Mouse (Mus musculus) c-Kit-positive CD71-negative TER-119-negative erythroid progenitor cells, embryonic 14.5 days (primary cell): ENCODE measurements around the gene Scap.
"Not testable (repeated sequence)": the region's sequence is repeated elsewhere in the genome, so short reads cannot be mapped to it uniquely, and the experiment has no call there.

Source experiments
- DNase-seq: peaks from one replicate; pipeline ENCODE4 v3.0.0-alpha.2; 2013; ENCODE audit warnings: low read depth

Gene Scap

DNA sequence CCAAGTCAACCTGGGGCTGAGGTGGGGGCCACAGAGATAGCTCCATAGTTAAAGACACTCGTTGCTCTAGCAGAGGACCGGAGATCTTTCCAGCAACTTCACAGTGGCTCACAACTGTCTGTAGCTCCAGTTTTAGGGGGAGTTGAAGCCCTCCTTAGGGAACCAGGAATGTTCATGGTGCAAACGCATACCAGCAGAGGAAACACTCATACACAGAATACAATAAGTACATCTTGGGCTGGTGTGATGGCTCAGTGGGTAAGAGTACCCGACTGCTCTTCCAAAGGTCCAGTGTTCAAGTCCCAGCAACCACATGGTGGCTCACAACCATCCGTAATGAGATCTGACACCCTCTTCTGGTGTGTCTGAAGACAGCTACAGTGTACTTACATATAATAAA, 2.2 kb upstream of the Scap start:
- DNase-seq = not testable (repeated sequence)

DNA sequence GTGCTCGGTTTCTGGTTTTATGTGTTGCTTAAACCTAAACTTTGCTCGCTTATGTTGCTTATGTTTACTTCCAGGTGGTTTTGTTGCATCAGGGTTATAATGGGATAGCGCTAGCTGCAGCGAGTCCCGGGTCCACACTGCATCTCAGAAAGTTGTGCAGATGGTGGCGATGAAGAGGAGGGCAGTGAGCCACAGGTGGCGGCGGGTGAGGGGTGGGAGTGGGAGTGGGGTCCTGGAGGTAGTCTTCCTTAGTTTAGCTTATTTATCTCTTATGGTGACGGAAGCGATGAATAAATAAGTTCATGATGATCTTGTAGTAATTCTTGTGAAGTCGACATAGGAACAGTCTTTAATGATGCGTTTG, 790 bp downstream of the Scap start:
- DNase-seq = no peak

DNA sequence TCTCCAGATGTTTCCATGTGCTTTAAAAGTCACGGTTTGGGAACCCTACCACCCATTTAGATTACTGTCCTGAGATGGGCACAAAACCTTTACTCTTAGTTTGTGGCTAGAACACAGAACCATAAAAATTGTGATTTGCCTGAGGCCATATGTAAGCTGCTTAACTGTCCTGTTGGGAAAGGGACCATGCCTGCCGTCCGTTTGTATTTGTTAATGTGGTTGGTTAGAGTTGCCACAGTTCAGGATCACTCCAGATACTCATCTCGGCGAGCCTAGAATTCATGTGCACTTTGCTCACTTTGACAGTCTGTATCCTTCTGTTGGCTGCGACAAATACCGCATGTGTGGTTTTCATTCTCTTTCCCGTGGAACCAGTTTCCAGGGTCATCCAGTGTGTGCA, 1.8 kb downstream of the Scap start:
- DNase-seq = no peak

DNA sequence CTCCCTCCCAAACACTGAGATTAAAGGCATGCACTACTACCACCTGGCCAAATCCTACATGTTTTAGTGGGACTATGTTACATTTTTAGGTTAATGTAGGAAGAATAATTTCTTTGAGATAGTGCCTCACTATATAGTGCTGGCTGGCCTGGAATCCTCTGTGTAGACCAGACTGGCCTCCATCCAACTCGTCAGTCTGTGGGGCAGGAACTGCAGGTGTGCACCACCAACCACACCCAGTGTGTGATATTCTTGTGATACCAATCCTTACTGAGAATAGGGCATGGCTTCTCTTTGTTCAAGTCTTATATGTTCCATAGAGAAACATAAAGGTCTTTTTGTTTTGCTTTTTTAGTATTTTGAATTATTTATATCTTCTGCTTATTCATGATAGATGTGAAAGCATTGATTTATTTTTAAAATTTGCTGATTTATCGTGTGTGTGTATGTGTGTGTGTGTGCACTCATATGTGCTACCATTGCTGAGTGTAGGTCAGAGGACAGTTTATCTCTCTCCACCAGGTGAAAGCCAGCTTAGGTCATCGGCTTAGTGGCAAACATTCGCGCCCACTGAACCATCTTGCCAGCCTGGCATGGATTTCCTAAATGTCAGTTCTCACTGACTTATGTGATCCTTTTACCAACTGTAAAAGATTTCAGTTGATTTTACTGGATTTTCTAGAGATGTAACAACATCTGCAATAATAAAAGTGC, 7.1 kb downstream of the Scap start:
- DNase-seq = no peak

DNA sequence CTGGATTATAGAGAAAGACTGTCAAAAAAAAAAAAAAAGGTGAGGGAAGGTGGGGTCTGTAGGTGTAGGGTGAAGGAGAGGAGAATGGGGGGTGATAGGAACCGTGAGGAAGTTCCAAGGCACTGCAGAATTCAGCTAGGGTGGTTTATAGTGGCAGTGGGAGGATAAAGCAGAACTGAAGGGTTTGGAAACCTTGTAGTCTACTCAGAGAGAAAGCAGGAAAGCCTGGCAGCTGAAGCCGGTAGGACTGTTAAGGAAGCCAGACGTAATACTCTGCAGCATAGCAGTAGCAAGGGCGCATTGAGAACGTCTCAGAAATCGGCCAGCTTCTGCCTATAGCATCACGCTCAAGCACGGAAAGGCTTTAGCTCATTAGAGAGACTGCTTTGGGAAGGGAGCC, 8.9 kb downstream of the Scap start:
- no peak for DNase-seq

DNA sequence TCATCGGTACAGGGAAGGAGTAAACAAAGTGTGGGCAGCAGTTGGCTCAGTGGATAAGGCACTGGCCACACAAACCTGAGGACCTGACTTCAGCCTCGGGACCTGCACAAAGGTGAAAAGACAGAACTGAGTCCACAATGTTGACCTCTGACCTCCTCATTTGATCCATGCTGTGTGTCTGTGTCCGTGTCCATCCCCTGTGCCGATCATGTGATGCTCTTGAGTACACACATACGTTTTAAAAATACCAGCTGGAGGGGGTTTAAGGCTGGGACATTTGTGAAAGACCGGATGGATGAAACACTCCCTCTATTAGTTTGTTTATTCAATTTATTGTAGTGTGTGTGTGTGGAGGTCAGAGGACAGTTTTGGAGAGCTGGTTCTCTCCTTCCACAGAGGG, 10.7 kb downstream of the Scap start:
- DNase-seq = no peak

DNA sequence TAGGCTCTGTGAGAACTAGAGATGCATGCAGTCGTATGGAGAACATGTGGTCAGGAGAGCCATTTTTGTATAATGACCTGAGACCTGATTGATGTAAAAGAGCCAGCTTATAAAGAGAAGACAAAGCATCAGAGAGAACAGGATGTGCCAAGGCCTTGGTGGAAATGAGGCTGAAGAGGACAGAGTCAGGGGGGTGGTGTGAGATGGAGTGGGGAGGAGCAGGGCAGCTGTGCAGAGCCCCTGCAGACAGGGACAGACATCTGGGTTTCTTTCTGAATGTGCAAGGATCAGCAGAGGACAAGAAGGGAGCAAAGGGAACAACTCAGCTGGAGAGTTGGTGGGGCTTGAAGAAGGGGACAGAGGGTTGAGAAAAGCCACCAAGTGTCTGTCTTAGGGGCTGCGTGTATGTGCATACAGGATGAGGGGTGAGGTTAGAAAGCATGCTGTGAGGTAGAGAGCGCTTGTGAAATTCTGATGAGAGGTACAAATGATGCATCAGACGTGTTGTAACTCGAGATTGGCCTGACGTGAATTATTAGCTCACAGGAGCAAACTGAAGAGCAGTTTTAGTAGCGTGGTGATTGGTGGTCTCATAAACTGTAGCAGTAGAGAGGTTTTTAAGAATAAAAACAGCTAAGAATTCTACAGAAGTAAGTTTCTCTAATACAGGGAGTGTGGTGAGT, 12.1 kb downstream of the Scap start:
- DNase-seq = no peak

DNA sequence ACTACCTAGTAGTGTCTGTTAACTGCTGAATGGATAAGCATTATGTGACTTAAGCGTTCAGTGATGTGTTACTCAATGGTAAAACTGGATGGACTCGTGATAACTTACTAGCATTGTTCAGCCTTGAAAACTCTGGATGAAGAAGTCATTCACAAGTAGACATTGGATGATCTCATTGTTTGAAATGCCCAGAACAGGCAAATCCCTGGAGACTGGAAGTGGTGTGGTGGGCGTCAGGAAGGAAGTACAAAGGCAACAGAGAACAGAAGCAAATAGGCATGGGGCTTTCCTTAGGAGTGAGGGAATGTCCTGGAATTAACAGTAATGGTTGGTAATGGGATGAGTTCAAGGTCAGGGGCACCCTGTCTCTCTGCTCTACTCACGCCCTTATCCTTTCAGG, 15.8 kb downstream of the Scap start:
- no peak for DNase-seq

DNA sequence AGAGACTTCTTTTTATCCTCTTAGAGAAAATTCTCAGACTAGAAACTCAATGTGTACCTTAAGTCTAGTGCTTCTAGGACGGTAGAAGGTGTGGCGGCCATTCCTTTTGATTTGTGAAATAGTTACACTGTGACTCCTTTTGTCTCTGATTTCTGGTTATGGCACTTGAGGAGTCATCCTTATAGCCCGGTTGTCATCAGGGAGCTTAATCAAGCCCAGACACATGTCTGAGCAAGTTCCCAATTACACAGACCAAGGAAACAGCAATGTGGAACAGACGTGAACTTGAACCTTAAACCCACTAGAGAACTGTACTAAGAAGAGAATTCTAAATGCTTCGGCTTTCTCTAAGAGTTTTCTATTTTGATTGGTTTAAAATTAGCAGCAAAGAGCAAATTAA, 17.1 kb downstream of the Scap start:
- no peak for DNase-seq

DNA sequence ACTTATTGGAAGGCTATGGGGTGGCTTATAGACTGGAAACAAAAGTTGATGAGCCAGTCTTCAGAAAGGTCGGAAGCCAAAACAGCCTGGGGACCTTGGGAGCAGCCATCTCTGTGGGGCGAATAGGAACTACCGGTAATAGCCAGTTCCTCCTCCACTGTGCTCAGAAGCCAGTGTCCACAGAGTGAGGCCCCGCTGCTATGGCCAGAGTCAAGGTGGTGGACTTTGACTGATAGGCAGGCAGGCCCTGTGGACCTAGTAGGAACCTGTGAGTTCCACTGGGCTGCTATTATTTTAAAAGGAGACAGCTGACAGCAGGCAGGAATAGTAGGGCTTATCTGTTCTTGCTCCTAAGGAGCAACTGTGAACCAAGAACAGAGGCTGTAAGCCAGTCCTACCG, 17.5 kb downstream of the Scap start:
- no peak for DNase-seq

DNA sequence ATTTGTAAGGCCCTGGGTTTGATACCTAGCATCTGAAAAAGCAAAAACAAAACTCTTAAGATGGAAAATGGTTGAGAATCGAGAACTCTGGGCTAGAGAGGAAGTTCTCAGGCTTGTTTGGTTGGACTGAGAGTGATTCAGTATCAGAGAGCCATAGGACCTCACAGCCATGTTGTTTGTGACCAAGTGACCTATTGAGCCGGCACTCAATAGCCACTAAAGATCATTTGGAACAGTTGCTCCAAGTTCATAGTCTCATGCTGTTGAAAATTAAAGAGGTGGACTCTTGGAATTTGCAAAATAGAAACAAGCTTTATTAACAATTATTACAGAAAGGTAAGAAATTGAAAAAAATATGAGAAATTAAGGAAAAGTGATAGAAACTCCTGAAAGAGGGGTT, 18.3 kb downstream of the Scap start:
- no peak for DNase-seq

DNA sequence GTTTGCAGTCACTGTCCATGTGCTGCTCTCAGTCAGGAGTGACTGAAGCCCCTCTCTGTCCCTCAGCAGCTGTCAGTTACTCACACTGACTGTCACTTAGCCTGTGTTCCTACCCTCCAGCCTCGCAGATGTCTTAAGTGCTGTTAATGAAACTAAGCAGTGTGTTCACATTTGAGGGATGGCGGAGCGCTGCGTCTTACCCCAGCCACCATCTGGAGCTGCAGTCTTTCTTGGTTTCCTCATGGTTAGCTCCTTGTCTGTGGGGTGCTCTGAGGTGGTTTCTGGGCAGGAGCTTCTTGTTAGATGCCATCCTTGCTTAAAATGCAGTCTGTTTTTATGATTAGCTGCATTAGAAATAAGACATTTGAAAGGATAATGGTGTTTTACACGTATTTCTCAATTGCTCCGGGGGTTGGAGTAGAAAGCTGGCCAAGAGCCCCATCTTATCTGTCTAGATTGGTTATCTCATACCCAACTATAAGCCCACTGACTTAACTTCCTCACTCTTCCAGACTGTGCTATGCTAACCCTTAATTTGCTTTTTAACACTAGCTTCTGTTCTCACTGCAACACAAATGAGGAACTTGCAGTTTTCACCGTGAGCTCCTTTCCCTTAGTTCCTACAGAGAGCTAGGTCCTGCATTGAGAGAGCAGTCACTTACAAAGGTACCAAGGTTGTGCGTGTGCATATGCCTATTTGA, 19.0 kb downstream of the Scap start:
- no peak for DNase-seq

DNA sequence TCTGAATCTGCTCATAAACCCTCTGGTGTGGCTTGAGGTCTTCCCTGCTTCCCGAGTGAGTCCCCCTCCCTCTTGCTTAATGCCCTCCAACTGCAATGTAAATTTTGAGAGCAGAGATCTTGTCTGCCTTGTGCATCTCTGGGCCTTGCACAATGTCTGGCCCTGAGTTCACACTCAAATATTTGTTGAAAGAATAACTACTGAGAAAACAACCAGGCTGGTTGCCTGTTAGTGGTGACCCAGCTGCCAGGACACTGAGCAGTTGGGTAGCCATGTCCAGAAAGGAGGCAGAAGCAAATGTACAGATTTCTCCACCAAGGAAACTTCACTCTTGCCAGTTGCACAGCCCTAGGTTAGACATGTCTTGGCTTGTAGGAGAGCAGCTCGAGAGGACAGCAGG, 25.3 kb downstream of the Scap start:
- no peak for DNase-seq

DNA sequence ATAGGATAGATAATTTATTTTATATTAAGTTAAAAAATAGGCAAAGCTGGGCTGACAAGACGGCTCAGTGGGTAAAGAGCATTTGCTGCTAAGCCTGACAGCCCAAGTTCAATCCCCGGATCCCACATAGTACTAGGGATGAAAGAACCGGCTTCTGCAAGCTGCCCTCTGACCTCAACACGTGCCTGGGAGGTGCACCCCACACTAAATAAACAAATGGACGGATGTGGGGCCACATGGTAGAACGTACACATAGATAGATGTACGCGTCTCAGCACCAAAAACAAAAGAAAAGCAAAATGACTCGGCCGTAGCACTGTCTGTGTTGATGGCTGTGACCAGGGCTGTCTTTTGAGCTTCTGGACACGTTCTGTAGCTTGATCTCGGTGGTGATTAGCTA, 28.2 kb downstream of the Scap start:
- DNase-seq = no peak

DNA sequence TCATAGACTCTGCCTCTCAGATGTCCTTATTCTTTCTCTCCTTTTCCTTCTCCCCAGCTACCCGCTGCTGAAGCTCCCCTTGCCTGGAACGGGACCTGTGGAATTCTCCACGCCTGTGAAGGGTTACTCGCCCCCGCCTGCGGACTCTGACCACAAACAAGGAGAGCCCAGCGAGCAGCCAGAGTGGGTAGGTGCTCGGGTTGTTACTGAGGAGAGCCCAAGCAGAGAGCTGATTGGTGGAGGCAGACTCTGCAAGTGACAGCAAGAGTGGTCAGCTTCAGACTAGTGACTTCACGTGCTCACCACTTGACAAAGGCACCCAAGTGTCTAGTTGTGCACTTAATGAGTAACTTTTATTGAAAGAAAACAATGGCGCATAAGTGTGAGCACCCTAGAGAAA, 29.2 kb downstream of the Scap start:
- DNase-seq = no peak

DNA sequence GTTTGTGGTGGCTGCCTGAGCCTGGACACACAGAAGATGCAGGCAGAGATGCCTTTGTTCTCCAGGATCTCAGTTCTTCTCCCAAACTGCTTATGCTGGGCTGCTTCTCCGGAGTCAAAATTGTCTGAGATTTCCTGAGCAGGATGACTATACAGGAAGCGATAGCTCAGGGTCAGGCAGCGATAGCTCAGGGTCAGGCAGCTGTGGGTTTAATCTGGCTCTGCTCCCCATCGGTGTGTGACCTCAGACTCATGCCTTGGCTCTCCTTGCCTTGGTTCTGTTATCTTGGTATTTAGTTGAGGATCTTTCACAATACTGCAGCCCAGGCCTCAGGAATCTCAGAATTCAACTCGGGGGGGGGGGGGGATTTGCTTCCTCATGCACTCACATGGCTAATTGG, 33.7 kb downstream of the Scap start:
- DNase-seq = no peak

DNA sequence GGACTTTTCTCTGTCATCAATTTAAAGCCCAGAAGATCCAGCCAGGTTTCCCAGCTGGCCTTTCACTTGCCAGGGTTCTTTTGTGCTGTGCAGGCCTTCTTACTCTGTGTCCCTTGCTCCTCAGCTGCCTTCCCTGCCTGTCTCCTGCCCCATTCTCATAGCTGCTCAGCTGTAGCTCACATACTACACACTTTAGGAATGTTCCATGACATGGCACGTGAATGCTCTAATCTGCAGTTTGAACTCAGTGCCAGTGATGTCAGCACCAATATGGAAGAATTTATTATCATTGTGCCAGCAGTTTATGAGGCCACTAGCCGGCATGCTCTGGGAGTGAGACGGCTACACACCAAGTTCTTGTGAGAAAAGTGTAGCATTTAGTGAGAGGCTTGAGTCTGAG, 36.8 kb downstream of the Scap start:
- no peak for DNase-seq

DNA sequence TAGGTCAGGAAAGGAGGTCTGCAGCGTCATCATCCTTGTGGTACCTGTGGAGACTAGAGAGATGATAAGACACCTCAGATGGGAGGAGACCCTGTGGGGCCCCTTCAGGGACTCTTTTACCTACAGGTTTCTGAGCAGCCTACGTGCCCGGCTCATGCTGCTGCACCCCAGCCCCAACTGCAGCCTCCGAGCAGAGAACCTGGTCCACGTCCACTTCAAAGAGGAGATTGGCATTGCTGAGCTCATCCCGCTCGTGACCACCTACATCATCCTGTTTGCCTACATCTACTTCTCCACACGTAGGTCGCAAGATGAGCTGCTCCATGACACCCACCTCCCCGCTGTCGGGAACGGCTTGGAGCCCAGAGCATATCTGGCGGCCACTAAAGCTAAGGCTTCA, 40.8 kb downstream of the Scap start:
- no peak for DNase-seq

DNA sequence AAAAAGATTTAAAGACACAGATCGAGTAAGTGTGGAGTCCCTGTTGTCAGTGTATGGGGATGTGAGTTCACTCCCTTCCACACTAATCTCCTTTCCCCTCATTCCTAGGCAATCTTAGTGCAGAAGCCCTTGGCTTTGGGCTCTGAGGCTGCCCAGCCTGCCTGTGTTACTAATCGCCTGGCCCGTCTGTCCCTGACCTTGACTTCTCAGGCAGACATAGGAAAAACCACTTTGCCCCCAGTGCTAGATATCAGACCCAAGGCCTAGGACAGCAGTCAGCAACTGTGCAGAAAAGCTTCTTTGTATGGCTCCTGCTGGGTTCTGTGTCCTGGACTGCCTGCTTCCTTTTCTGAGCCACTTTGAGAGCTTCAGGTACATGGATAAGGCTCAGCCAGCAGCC, 42.6 kb downstream of the Scap start:
- DNase-seq = no peak

DNA sequence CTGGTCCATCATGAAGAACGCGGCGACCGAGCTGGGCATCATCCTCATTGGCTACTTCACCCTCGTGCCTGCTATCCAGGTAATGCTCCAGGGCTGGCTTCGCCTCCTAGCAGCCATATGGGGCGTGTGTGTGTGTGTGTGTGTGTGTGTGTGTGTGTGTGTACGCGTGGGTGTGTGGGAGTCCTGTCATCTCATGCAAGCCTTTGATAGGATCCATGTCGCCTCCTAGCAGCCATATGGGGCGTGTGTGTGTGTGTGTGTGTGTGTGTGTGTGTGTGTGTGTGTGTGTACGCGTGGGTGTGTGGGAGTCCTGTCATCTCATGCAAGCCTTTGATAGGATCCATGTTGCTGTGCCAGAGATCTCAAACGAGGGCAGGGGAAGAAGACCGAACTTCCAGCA, 44.6 kb downstream of the Scap start:
- DNase-seq = not testable (repeated sequence)

DNA sequence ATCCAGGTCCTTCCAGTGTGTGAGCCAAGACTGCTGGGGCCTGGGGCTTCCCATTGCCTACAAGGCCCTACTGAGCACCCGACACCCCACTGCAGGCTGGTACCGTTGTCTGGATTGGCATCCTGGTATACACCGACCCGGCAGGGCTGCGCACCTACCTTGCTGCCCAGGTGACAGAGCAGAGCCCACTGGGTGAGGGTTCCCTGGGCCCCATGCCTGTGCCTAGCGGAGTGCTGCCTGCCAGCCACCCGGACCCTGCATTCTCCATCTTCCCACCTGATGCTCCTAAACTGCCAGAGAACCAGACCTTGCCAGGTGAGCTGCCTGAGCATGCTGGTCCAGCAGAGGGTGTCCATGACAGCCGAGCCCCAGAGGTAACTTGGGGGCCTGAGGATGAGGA, 46.3 kb downstream of the Scap start:
- DNase-seq = no peak

DNA sequence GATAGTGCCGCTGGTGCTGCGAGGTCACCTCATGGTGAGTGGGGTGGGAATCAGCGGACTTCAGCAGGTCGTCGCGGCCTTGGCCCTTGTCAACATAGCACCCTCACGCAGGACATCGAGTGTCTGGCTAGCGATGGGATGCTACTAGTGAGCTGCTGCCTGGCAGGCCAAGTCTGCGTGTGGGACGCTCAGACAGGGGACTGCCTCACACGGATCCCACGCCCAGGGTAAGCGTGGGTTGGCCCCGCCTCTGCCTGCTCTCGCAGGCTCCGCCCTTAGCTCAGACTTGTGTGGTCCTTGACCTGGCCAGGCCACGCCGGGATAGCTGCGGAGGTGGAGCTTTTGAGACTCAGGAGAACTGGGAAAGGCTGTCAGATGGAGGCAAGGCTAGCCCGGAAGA, 47.6 kb downstream of the Scap start:
- no peak for DNase-seq

DNA sequence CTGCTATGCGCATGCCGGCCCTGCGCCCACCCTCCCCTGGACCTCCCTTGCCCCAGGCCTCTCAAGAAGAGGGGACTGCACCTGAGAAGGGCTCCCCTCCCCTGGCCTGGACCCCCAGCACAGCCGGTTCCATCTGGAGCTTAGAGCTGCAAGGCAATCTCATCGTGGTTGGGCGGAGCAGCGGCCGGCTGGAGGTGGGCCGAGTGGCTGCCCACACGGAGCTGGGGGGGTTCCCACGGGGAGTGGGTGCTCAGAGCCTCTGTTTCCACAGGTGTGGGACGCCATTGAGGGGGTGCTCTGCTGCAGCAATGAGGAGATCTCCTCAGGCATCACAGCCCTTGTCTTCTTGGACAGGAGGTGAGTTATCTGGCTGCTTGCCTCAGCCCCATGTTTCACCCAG, 48.2 kb downstream of the Scap start:
- DNase-seq = no peak
